Mouse (Mus musculus): ENCODE data around the gene Nacc2. TPM values are rescaled to one million over a fixed set of nuclear protein-coding genes. Genes with fewer than 3 reads are reported as not detected.

The Nacc2 gene
- total and polyA plus RNA-seq, 2 experiments from 2014 or later = 18.3 to 18.9 TPM

- no peak for ATAC-seq
- WGBS = 77% methylated on average over 4 of the region's 4 CpGs
These were observed 36.0 kb downstream of the Nacc2 start for GRCm38 (mm10) chr2:26086926-26087600.

DNA sequence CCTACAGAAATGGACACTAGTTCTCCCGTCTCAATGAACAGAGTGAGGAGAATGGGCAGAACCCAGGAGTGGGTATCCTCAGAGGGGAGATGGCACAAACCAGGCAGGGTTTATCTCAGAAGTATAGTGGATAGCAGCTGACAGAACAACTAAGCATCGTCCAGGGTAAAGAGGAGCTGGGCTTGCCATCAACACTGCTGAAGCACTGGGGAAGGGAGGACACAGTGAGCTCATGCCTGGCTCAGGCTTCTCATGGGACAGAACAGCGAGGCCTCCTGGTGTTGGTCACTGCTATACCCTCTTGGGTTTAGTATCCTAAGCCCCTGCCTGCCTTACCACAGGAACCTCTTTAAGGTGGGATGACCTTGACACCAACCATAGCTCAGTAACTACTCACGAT, 36.5 kb downstream of the Nacc2 start:
- ATAC-seq (no peak), DNase-seq (no peak)
- 88% methylated on average over 4 of the region's 4 CpGs for WGBS
- Histone ChIP-seq H3K36me3 (ENCODE audit: insufficient read depth) (no peaks in the 10 kb centered on the region), H3K27me3 (ENCODE audit: insufficient read depth, low read length) (no peaks in the 10 kb centered on the region), H3K4me2 (ENCODE audit: low read depth) (no peak overlapping the region), H3K9me3 (ENCODE audit: low read length) (no peaks in the 10 kb centered on the region), H3K9ac (no peak overlapping the region), H3K4me1 (ENCODE audit: insufficient read depth) (no peaks in the 10 kb centered on the region), H3K4me3 (ENCODE audit: low read depth, low read length) (no peak overlapping the region), H3K27ac (ENCODE audit: low read depth, low read length) (no peak overlapping the region)
- no peak for TF ChIP-seq CTCF (IDR thresholded peaks at IDR 0.05; ENCODE audit: low read depth)

More at GRCm38 (mm10) chr2:26086926-26087600, 36.0 kb downstream of the Nacc2 start:
- H3K4me1 ChIP-seq (ENCODE audit: insufficient read depth) = no peaks in the 10 kb centered on the region
- H3K9ac ChIP-seq = no peak overlapping the region
- H3K9me3 ChIP-seq (ENCODE audit: low read length) = no peaks in the 10 kb centered on the region
- H3K27me3 ChIP-seq (ENCODE audit: insufficient read depth, low read length) = no peaks in the 10 kb centered on the region
- no peaks in the 10 kb centered on the region for H3K36me3 ChIP-seq (ENCODE audit: insufficient read depth)
- no peak overlapping the region for H3K27ac ChIP-seq (ENCODE audit: low read depth, low read length)
- no peak for DNase-seq
- TF ChIP-seq CTCF (IDR thresholded peaks at IDR 0.05; ENCODE audit: low read depth) = no peak
- no peak overlapping the region for H3K4me2 ChIP-seq (ENCODE audit: low read depth)
- H3K4me3 ChIP-seq (ENCODE audit: low read depth, low read length) = no peak overlapping the region

GRCm38 (mm10) chr2:26082883-26083282, 40.1 kb downstream of the Nacc2 start:
- H3K9ac ChIP-seq = no peak overlapping the region
- DNase-seq (no peak), ATAC-seq (no peak)
- no peaks in the 10 kb centered on the region for H3K4me1 ChIP-seq (ENCODE audit: insufficient read depth)
- no peaks in the 10 kb centered on the region for H3K27me3 ChIP-seq (ENCODE audit: insufficient read depth, low read length)
- no peaks in the 10 kb centered on the region for H3K36me3 ChIP-seq (ENCODE audit: insufficient read depth)
- H3K9me3 ChIP-seq (ENCODE audit: low read length) = no peaks in the 10 kb centered on the region
- no peak overlapping the region for H3K4me3 ChIP-seq (ENCODE audit: low read depth, low read length)
- TF ChIP-seq CTCF (IDR thresholded peaks at IDR 0.05; ENCODE audit: low read depth) = no peak
- no peak overlapping the region for H3K27ac ChIP-seq (ENCODE audit: low read depth, low read length)
- H3K4me2 ChIP-seq (ENCODE audit: low read depth) = no peak overlapping the region
- 82% methylated on average over 4 of the region's 4 CpGs for WGBS

- Histone ChIP-seq H3K36me3 (ENCODE audit: insufficient read depth) (no peaks in the 10 kb centered on the region), H3K9ac (no peak overlapping the region), H3K27me3 (ENCODE audit: insufficient read depth, low read length) (no peaks in the 10 kb centered on the region), H3K27ac (ENCODE audit: low read depth, low read length) (no peak overlapping the region), H3K4me1 (ENCODE audit: insufficient read depth) (no peaks in the 10 kb centered on the region), H3K9me3 (ENCODE audit: low read length) (no peaks in the 10 kb centered on the region), H3K4me3 (ENCODE audit: low read depth, low read length) (no peak overlapping the region), H3K4me2 (ENCODE audit: low read depth) (no peak overlapping the region)
- WGBS = 89% methylated on average over 3 of the region's 3 CpGs
- no peak for ATAC-seq
- no peak for DNase-seq
- TF ChIP-seq CTCF (IDR thresholded peaks at IDR 0.05; ENCODE audit: low read depth) = no peak
These were observed 42.2 kb downstream of the Nacc2 start for GRCm38 (mm10) chr2:26080830-26081229.

DNA sequence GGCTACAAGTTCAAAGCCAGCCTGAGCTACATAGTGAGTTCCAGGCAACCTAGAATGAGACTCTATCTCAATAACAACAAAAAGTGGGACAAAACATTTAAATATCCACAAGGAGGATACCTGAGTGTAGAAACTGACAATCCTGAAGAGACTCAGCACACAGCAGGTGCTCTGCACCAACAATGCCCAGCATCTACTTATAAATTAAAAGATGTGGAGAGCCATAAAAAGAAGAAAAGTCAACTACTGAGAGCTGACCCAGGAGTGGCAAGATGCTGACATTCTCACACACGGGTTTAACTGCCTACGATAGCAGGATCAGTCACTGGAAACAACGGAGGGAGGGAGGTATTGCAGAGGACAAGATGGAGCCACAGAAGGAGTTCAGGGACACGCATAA, 43.6 kb downstream of the Nacc2 start:
- TF ChIP-seq CTCF (IDR thresholded peaks at IDR 0.05; ENCODE audit: low read depth) = no peak
- no peaks in the 10 kb centered on the region for H3K27me3 ChIP-seq (ENCODE audit: insufficient read depth, low read length)
- H3K27ac ChIP-seq (ENCODE audit: low read depth, low read length) = no peak overlapping the region
- H3K9me3 ChIP-seq (ENCODE audit: low read length) = no peaks in the 10 kb centered on the region
- no peaks in the 10 kb centered on the region for H3K36me3 ChIP-seq (ENCODE audit: insufficient read depth)
- H3K4me2 ChIP-seq (ENCODE audit: low read depth) = no peak overlapping the region
- H3K4me3 ChIP-seq (ENCODE audit: low read depth, low read length) = no peak overlapping the region
- ATAC-seq (no peak), DNase-seq (no peak)
- WGBS = 79% methylated on average over 4 of the region's 4 CpGs
- no peaks in the 10 kb centered on the region for H3K4me1 ChIP-seq (ENCODE audit: insufficient read depth)
- H3K9ac ChIP-seq = no peak overlapping the region

- Histone ChIP-seq H3K9ac (no peak overlapping the region), H3K4me2 (ENCODE audit: low read depth) (no peak overlapping the region), H3K9me3 (ENCODE audit: low read length) (no peaks in the 10 kb centered on the region), H3K27me3 (ENCODE audit: insufficient read depth, low read length) (no peaks in the 10 kb centered on the region), H3K4me1 (ENCODE audit: insufficient read depth) (no peaks in the 10 kb centered on the region), H3K27ac (ENCODE audit: low read depth, low read length) (no peak overlapping the region), H3K4me3 (ENCODE audit: low read depth, low read length) (no peak overlapping the region), H3K36me3 (ENCODE audit: insufficient read depth) (no peaks in the 10 kb centered on the region)
- no peak for ATAC-seq
- WGBS = 69% methylated on average over 4 of the region's 4 CpGs
- no peak for TF ChIP-seq CTCF (IDR thresholded peaks at IDR 0.05; ENCODE audit: low read depth)
- no peak for DNase-seq
These were observed 46.0 kb downstream of the Nacc2 start for GRCm38 (mm10) chr2:26077068-26077467.

- no peak overlapping the region for H3K9ac ChIP-seq
- no peak overlapping the region for H3K4me3 ChIP-seq (ENCODE audit: low read depth, low read length)
- no peak for ATAC-seq
- no peaks in the 10 kb centered on the region for H3K27me3 ChIP-seq (ENCODE audit: insufficient read depth, low read length)
- no peak for DNase-seq
- no peak overlapping the region for H3K27ac ChIP-seq (ENCODE audit: low read depth, low read length)
- H3K9me3 ChIP-seq (ENCODE audit: low read length) = no peaks in the 10 kb centered on the region
- WGBS = 67% methylated on average over 2 of the region's 2 CpGs
- no peak overlapping the region for H3K4me2 ChIP-seq (ENCODE audit: low read depth)
- no peaks in the 10 kb centered on the region for H3K4me1 ChIP-seq (ENCODE audit: insufficient read depth)
- H3K36me3 ChIP-seq (ENCODE audit: insufficient read depth) = no peaks in the 10 kb centered on the region
- no peak for TF ChIP-seq CTCF (IDR thresholded peaks at IDR 0.05; ENCODE audit: low read depth)
These were observed 46.9 kb downstream of the Nacc2 start for GRCm38 (mm10) chr2:26076121-26076520.

Measured in forebrain, postnatal 0 days (tissue).